Mouse (Mus musculus): ENCODE measurements around the gene Gjb1. TPM values are rescaled to one million over a fixed set of nuclear protein-coding genes. Genes with fewer than 3 reads are reported as not detected.
"Not testable (repeated sequence)": the region's sequence is repeated elsewhere in the genome, so short reads cannot be mapped to it uniquely, and the experiment has no call there.

Gjb1 gene
- polyA plus RNA-seq (2016; fragmentation: Nextera tagmentation; extraction: Ambion mirVana) = 0.22 and 0.60 TPM in 2 replicates

DNA sequence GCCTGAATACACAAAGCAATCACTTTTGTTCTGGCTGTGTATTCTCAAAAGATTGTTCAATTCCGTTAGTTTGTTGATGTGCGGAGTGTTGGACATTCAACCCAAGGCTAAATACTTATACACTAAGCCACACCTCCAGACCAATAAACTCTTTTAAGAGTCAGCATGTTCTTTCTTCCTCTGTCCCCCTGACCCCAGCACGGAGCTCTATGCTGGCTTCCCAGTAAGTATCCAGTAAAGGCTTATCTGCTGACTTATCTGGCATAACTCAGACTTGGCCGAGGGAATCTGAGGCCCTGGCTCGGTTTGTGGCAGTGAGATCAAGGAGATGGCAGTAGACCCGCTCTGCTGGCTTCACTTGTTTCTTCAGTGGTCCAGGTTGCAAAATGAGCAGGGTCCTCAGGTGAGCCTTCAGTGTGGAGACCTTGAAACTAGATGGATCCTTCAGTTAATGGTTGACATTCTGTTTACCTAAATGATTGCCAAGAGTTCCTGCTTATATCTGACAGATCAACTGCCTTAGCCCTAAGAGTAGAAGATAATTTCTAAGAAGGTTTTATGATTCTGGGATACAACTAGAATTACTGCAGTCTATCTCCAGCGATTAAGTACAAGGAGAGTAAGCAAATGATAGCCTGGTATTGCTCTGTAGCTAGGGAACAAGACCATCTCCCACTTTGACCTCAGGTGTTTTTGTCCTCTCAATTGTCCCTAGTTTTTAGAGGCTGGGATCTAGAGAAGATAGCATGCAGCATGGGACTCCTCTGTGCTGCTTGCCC lies at the start of gene Gjb1:
Gene Gjb1, plus strand, starts transcription at position 189 of the 779 bp plus-strand sequence.
- H3K9me3 ChIP-seq (replicated peaks) = no peaks in the 10 kb centered on the region
- no peaks in the 10 kb centered on the region for H3K4me1 ChIP-seq
- peaks cover 8% of the 10 kb centered on the region; the same call in 1 of the 2 replicates for H3K27me3 ChIP-seq
- H3K27ac ChIP-seq = no peak within 1 kb of the TSS
- WGBS = 76% methylated on average over 7 of the region's 7 CpGs
- no peak within 1 kb of the TSS for H3K9ac ChIP-seq
- H3K4me3 ChIP-seq = no peak within 1 kb of the TSS
- H3K4me2 ChIP-seq (replicated peaks) = no peak within 1 kb of the TSS
- ATAC-seq (ENCODE audit: low FRiP score) = no peak
- H3K36me3 ChIP-seq = no peaks in the 10 kb centered on the region

- no peaks in the 10 kb centered on the region; the same call in 1 of the 2 replicates for H3K27me3 ChIP-seq
- WGBS = 24% methylated on average over 8 of the region's 10 CpGs
- no peak overlapping the region for H3K4me3 ChIP-seq
- no peak overlapping the region for H3K4me2 ChIP-seq (replicated peaks)
- H3K4me1 ChIP-seq = no peaks in the 10 kb centered on the region
- no peak overlapping the region; the same call in 1 of the 2 replicates for H3K27ac ChIP-seq
- no peak overlapping the region for H3K9ac ChIP-seq
- ATAC-seq (ENCODE audit: low FRiP score) = no peak
- no peaks in the 10 kb centered on the region for H3K9me3 ChIP-seq (replicated peaks)
- no peaks in the 10 kb centered on the region for H3K36me3 ChIP-seq
Measured at GRCm38 (mm10) chrX:101329372-101330028, 46.7 kb upstream of the Gjb1 start.

DNA sequence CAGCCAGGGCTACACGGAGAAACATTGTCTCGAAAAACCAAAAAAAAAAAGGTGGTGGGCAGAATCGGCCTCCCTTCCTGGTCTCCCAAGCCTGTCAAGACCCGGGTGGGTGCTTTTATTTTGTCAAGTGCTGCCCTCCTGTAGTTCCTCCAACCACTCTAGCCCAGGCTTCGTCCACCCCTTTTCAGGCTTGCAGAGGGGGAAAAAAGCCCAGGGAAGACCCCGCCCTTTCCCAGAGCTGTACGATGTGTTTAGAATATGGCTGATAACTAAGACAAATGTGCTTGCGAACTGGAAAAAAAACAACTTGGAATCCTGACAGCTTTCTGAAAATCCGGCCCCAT lies 44.2 kb upstream of the Gjb1 start:
- Histone ChIP-seq H3K27ac (peak overlapping the region; percentile 93), H3K9ac (peak overlapping the region; percentile 43; the same call in 1 of the 2 replicates), H3K4me3 (peak overlapping the region; percentile 32), H3K4me2 (replicated peaks) (peak overlapping the region; percentile 45), H3K36me3 (no peaks in the 10 kb centered on the region), H3K27me3 (no peaks in the 10 kb centered on the region; the same call in 1 of the 2 replicates), H3K9me3 (replicated peaks) (no peaks in the 10 kb centered on the region), H3K4me1 (no peaks in the 10 kb centered on the region)
- ATAC-seq (ENCODE audit: low FRiP score) = peak; percentile 47
- WGBS = 51% methylated on average over 9 of the region's 9 CpGs

DNA sequence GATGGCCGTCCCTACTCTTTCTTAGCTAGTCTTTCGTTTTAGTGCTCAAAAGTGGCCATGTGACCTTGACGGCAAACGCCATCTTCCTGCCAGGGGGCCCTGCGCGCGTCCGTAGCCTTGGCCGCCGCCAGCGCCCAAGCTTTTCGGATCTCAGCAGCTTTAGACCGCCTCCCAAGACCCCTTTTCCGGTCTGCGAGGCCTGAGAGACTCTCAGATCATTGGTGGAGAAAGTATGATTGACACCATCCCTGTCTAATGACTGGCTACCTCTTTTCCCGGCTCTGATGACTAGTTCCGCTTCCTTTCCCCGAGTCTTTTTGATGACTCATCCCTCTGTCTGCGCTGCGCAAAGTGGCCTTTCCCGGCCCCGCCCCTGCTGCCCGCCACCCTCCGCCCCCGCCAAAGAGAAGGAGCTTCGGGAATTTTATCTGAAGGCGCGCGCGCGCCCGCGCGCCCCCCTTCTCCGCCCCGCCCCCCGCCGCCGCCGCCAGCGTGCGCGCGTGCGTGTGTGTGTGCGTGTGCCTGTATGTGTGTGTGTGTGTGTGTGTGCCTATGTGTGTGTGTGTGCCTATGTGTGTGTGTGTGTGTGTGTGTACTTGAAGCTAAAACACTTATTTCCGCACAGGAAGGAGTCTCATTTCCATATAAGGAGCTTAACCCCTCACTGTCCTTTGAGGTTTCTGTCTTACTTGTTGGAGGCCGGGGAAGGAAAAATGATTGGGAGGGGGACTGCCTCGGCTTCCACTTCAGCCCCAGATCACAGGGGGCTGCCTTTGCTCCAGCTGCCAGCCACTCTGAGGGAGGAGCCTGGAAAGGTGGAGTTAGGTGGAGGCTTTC lies 43.6 kb upstream of the Gjb1 start:
- H3K27ac ChIP-seq = peak overlapping the region; percentile 93
- H3K9ac ChIP-seq = peak overlapping the region; percentile 43; the same call in 1 of the 2 replicates
- no peaks in the 10 kb centered on the region for H3K9me3 ChIP-seq (replicated peaks)
- WGBS = 16% methylated on average over 38 of the region's 49 CpGs
- H3K36me3 ChIP-seq = no peaks in the 10 kb centered on the region
- peak overlapping the region; percentile 32 for H3K4me3 ChIP-seq
- H3K4me1 ChIP-seq = no peaks in the 10 kb centered on the region
- peak overlapping the region; percentile 48 for H3K4me2 ChIP-seq (replicated peaks)
- no peaks in the 10 kb centered on the region; the same call in 1 of the 2 replicates for H3K27me3 ChIP-seq
- ATAC-seq (ENCODE audit: low FRiP score) = peak; percentile 97

GRCm38 (mm10) chrX:101334606-101335005 lies 41.6 kb upstream of the Gjb1 start:
- H3K36me3 ChIP-seq = no peaks in the 10 kb centered on the region
- H3K9me3 ChIP-seq (replicated peaks) = no peaks in the 10 kb centered on the region
- H3K9ac ChIP-seq = no peak overlapping the region
- no peak overlapping the region for H3K4me2 ChIP-seq (replicated peaks)
- H3K27me3 ChIP-seq = no peaks in the 10 kb centered on the region; the same call in 1 of the 2 replicates
- 92% methylated on average over 5 of the region's 5 CpGs for WGBS
- no peak overlapping the region for H3K4me3 ChIP-seq
- no peak for ATAC-seq (ENCODE audit: low FRiP score)
- H3K27ac ChIP-seq = no peak overlapping the region
- no peaks in the 10 kb centered on the region for H3K4me1 ChIP-seq

- H3K27me3 ChIP-seq = no peaks in the 10 kb centered on the region
- WGBS = 45% methylated on average over 4 of the region's 4 CpGs
- H3K4me1 ChIP-seq = no peaks in the 10 kb centered on the region
- no peak for ATAC-seq (ENCODE audit: low FRiP score)
- H3K4me3 ChIP-seq = no peak overlapping the region
- H3K9me3 ChIP-seq (replicated peaks) = no peaks in the 10 kb centered on the region
- no peak overlapping the region for H3K27ac ChIP-seq
- H3K36me3 ChIP-seq = no peaks in the 10 kb centered on the region
- H3K9ac ChIP-seq = no peak overlapping the region
- H3K4me2 ChIP-seq (replicated peaks) = no peak overlapping the region
Measured at GRCm38 (mm10) chrX:101338666-101339065, 37.5 kb upstream of the Gjb1 start.

GRCm38 (mm10) chrX:101342837-101343236 lies 33.3 kb upstream of the Gjb1 start:
- not testable (repeated sequence) for H3K4me1 ChIP-seq; H3K9me3 ChIP-seq (replicated peaks); H3K4me2 ChIP-seq (replicated peaks); H3K27ac ChIP-seq; ATAC-seq (ENCODE audit: low FRiP score); H3K27me3 ChIP-seq; H3K9ac ChIP-seq; H3K4me3 ChIP-seq; H3K36me3 ChIP-seq
- 71% methylated on average over 2 of the region's 2 CpGs for WGBS

GRCm38 (mm10) chrX:101345456-101345855 lies 30.7 kb upstream of the Gjb1 start:
- Histone ChIP-seq H3K27me3 (no peaks in the 10 kb centered on the region), H3K9me3 (replicated peaks) (no peaks in the 10 kb centered on the region), H3K36me3 (no peaks in the 10 kb centered on the region), H3K4me3 (no peak overlapping the region), H3K4me2 (replicated peaks) (no peak overlapping the region), H3K4me1 (no peaks in the 10 kb centered on the region), H3K27ac (no peak overlapping the region), H3K9ac (no peak overlapping the region)
- 84% methylated on average over 2 of the region's 2 CpGs for WGBS
- no peak for ATAC-seq (ENCODE audit: low FRiP score)

DNA sequence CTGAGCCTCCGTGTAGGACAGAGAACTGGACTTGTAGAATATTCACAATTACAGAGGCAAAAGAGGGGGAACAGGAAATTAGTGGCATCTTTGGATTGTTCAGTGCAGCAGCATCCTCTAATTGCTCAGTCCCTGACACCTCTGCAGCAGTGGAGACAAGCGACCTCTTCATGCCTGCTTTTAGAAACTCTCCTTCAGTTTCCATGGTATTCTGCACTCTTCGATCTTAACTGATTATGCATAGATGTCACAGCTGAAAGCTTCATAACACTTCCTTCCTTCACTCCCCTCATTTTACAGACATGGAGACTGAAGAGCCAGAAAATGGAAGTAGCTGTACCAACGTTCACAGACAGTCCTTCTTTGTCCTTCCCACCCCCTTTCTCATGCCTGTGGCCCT lies 29.7 kb upstream of the Gjb1 start:
- no peaks in the 10 kb centered on the region for H3K9me3 ChIP-seq (replicated peaks)
- no peak overlapping the region for H3K9ac ChIP-seq
- H3K36me3 ChIP-seq = no peaks in the 10 kb centered on the region
- no peak for ATAC-seq (ENCODE audit: low FRiP score)
- no peaks in the 10 kb centered on the region for H3K4me1 ChIP-seq
- H3K4me3 ChIP-seq = no peak overlapping the region
- no peaks in the 10 kb centered on the region for H3K27me3 ChIP-seq
- WGBS = 67% methylated on average over 4 of the region's 4 CpGs
- no peak overlapping the region for H3K27ac ChIP-seq
- no peak overlapping the region for H3K4me2 ChIP-seq (replicated peaks)

GRCm38 (mm10) chrX:101351188-101351587 lies 25.0 kb upstream of the Gjb1 start:
- Histone ChIP-seq H3K4me2 (replicated peaks) (no peak overlapping the region), H3K36me3 (no peaks in the 10 kb centered on the region), H3K4me1 (no peaks in the 10 kb centered on the region), H3K27ac (no peak overlapping the region), H3K9me3 (replicated peaks) (no peaks in the 10 kb centered on the region), H3K27me3 (no peaks in the 10 kb centered on the region; the same call in 1 of the 2 replicates), H3K4me3 (no peak overlapping the region), H3K9ac (no peak overlapping the region)
- ATAC-seq (ENCODE audit: low FRiP score) = no peak
- 58% methylated on average over 4 of the region's 4 CpGs for WGBS

DNA sequence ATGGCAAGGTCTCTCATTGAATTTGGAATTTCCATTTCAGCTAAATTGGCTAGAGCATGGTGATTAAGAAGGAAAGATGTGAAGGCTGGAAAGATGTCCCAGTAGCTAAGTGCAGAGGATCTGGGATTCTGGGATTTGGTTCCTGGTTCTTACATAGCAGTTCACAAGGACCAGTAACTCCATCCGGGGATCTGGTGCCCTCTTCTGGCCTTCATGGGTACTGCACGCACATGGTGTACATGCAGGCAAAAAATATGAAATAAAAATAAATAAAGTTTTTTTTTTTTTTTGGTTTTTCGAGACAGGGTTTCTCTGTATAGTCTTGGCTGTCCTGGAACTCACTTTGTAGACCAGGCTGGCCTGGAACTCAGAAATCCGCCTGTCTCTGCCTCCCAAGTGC lies 17.3 kb upstream of the Gjb1 start:
- not testable (repeated sequence) for H3K4me1 ChIP-seq; H3K9ac ChIP-seq; H3K27ac ChIP-seq; ATAC-seq (ENCODE audit: low FRiP score); H3K36me3 ChIP-seq; H3K4me2 ChIP-seq (replicated peaks); H3K9me3 ChIP-seq (replicated peaks); H3K27me3 ChIP-seq; H3K4me3 ChIP-seq
- WGBS = 67% methylated on average over 4 of the region's 4 CpGs

DNA sequence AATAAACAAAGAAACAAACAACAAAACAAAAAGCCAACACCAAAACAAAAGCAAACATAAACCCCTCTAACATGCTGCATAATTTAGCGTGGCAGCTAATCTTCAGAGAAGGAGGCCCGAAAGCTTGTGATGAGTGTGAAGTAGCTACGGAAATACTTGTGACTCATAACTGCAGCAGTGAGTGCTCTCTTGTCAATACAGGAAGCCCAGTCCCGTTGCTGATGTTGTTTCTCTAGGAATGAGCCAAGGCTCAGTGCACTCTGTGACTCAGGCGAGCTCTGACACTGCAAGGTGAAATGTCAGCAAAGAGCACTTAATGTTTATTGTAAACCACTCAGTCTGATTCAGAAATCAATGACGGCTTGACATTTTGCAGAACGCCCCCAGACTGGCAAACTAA lies 7.2 kb upstream of the Gjb1 start:
- Histone ChIP-seq H3K9ac (no peak overlapping the region), H3K4me2 (replicated peaks) (no peak overlapping the region), H3K27ac (no peak overlapping the region), H3K36me3 (no peaks in the 10 kb centered on the region), H3K4me3 (no peak overlapping the region), H3K4me1 (no peaks in the 10 kb centered on the region), H3K9me3 (replicated peaks) (no peaks in the 10 kb centered on the region), H3K27me3 (no peaks in the 10 kb centered on the region; the same call in 1 of the 2 replicates)
- 68% methylated on average over 7 of the region's 7 CpGs for WGBS
- ATAC-seq (ENCODE audit: low FRiP score) = no peak
